Mouse (Mus musculus): Measurements from ENCODE around the gene Pde10a. TPM values are rescaled to one million over a fixed set of nuclear protein-coding genes. Genes with fewer than 3 reads are reported as not detected.

Pde10a gene
- total and polyA plus RNA-seq, 3 experiments = 0.04 to 0.41 (median 0.21) TPM

- no peaks in the 10 kb centered on the region for H3K36me3 ChIP-seq (replicated peaks in 1 of 2; ENCODE audit: control insufficient read depth in 1 of 2, insufficient read depth in 1 of 2, low read length in 1 of 2)
- no peak overlapping the region for H3K4me3 ChIP-seq (replicated peaks in 1 of 3; ENCODE audit: low read depth in 2 of 3, low read length in 2 of 3, poor library complexity in 1 of 3)
- TF ChIP-seq NRF1 (IDR thresholded peaks at IDR 0.05; ENCODE audit: low read depth, low read length) = no peak
- TF ChIP-seq JUND (conservative IDR thresholded peaks at IDR 0.05; ENCODE audit: low read depth, low read length) = no peak
- no peak for TF ChIP-seq HCFC1 (IDR thresholded peaks at IDR 0.05; ENCODE audit: low read depth, low read length)
- no peak for TF ChIP-seq NELFE (IDR thresholded peaks at IDR 0.05; ENCODE audit: low read depth, low read length)
- no peak for TF ChIP-seq ZKSCAN1 (IDR thresholded peaks at IDR 0.05; ENCODE audit: borderline replicate concordance, low read depth, low read length)
- no peak for TF ChIP-seq ELF1 (IDR thresholded peaks at IDR 0.05; ENCODE audit: low read depth, low read length)
- H3K9ac ChIP-seq (ENCODE audit: insufficient read depth, low read depth) = no peak overlapping the region
- H3K27ac ChIP-seq (ENCODE audit: insufficient read depth, low read depth) = no peak overlapping the region
- in situ Hi-C loops (cut with MboI; ENCODE audit: low pct_ligation_motif_present, low pct_unique_long_range_greater_than_20kb, low sequenced_read_pairs) = no loop called here
- no peaks in the 10 kb centered on the region for H3K27me3 ChIP-seq (replicated peaks)
- dilution Hi-C loops (cut with MboI; ENCODE audit: extremely low pct_ligation_motif_present, extremely low pct_unique_long_range_greater_than_20kb, low sequenced_read_pairs) = no loop called here
- H3K4me1 ChIP-seq (ENCODE audit: control insufficient read depth in 1 of 2, insufficient read depth in 2 of 2) = peaks cover 6 to 25% of the 10 kb centered on the region in 2 experiments
- no peaks in the 10 kb centered on the region for H3K79me2 ChIP-seq (replicated peaks; ENCODE audit: control insufficient read depth, extremely low read depth, insufficient read depth, poor library complexity, severe bottlenecking)
- no peak for DNase-seq (ENCODE audit: extremely low read depth)
- H3K9me3 ChIP-seq (replicated peaks; ENCODE audit: low read length) = no peaks in the 10 kb centered on the region
- H3K4me2 ChIP-seq (ENCODE audit: insufficient read depth, low read depth, poor library complexity, severe bottlenecking) = no peak overlapping the region
Measured at GRCm38 (mm10) chr17:8775571-8776161, 250.5 kb downstream of the Pde10a start.

GRCm38 (mm10) chr17:8777710-8778109 lies 252.5 kb downstream of the Pde10a start:
- in situ Hi-C loops (cut with MboI; ENCODE audit: low pct_ligation_motif_present, low pct_unique_long_range_greater_than_20kb, low sequenced_read_pairs) = no loop called here
- no peaks in the 10 kb centered on the region for H3K27me3 ChIP-seq (replicated peaks)
- H3K36me3 ChIP-seq (replicated peaks in 1 of 2; ENCODE audit: control insufficient read depth in 1 of 2, insufficient read depth in 1 of 2, low read length in 1 of 2) = no peaks in the 10 kb centered on the region
- no peak overlapping the region for H3K4me3 ChIP-seq (replicated peaks in 1 of 3; ENCODE audit: low read depth in 2 of 3, low read length in 2 of 3, poor library complexity in 1 of 3)
- H3K79me2 ChIP-seq (replicated peaks; ENCODE audit: control insufficient read depth, extremely low read depth, insufficient read depth, poor library complexity, severe bottlenecking) = no peaks in the 10 kb centered on the region
- dilution Hi-C loops (cut with MboI; ENCODE audit: extremely low pct_ligation_motif_present, extremely low pct_unique_long_range_greater_than_20kb, low sequenced_read_pairs) = no loop called here
- TF ChIP-seq TBP (conservative IDR thresholded peaks at IDR 0.05; ENCODE audit: low read depth, low read length) (no peak), USF1 (IDR thresholded peaks at IDR 0.05; ENCODE audit: low read depth, low read length) (no peak), MEF2A (IDR thresholded peaks at IDR 0.05; ENCODE audit: borderline replicate concordance, low read depth, low read length) (no peak), NRF1 (IDR thresholded peaks at IDR 0.05; ENCODE audit: low read depth, low read length) (no peak), KAT2A (IDR thresholded peaks at IDR 0.05; ENCODE audit: insufficient replicate concordance, low read length) (no peak), ZKSCAN1 (IDR thresholded peaks at IDR 0.05; ENCODE audit: borderline replicate concordance, low read depth, low read length) (no peak), E2F4 (IDR thresholded peaks at IDR 0.05; ENCODE audit: insufficient replicate concordance, low read depth, low read length) (no peak), ETS1 (conservative IDR thresholded peaks at IDR 0.05; ENCODE audit: low read depth, low read length) (no peak)
- H3K27ac ChIP-seq (ENCODE audit: insufficient read depth, low read depth) = no peak overlapping the region
- no peak for DNase-seq (ENCODE audit: extremely low read depth)
- no peak overlapping the region for H3K9ac ChIP-seq (ENCODE audit: insufficient read depth, low read depth)
- peaks cover 6 to 25% of the 10 kb centered on the region in 2 experiments for H3K4me1 ChIP-seq (ENCODE audit: control insufficient read depth in 1 of 2, insufficient read depth in 2 of 2)
- H3K4me2 ChIP-seq (ENCODE audit: insufficient read depth, low read depth, poor library complexity, severe bottlenecking) = no peak overlapping the region
- H3K9me3 ChIP-seq (replicated peaks; ENCODE audit: low read length) = no peaks in the 10 kb centered on the region

DNA sequence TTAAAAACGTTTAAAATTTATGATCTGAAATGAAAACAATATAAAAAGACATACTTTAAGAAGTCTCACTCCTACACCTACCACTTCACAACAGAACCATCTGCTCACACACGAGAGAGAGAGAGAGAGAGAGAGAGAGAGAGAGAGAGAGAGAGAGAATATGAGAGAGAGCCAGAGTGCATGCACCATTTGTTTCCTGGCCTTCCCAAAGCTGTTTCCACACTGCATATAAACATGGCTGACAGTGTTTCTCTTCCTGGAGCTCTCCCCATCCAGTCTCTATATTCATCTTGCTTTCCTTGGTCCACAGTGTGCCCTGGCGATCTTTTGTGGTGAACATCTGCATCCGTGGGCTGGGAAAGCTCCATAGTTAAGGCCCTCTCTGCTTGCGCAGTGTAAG lies 253.7 kb downstream of the Pde10a start:
- Histone ChIP-seq H3K4me1 (ENCODE audit: control insufficient read depth in 1 of 2, insufficient read depth in 2 of 2) (peaks cover 6 to 18% of the 10 kb centered on the region in 2 experiments), H3K4me3 (replicated peaks in 1 of 3; ENCODE audit: low read depth in 2 of 3, low read length in 2 of 3, poor library complexity in 1 of 3) (no peak overlapping the region), H3K79me2 (replicated peaks; ENCODE audit: control insufficient read depth, extremely low read depth, insufficient read depth, poor library complexity, severe bottlenecking) (no peaks in the 10 kb centered on the region), H3K36me3 (replicated peaks in 1 of 2; ENCODE audit: control insufficient read depth in 1 of 2, insufficient read depth in 1 of 2, low read length in 1 of 2) (no peaks in the 10 kb centered on the region), H3K27me3 (replicated peaks) (no peaks in the 10 kb centered on the region), H3K4me2 (ENCODE audit: insufficient read depth, low read depth, poor library complexity, severe bottlenecking) (no peak overlapping the region), H3K27ac (ENCODE audit: insufficient read depth, low read depth) (no peak overlapping the region), H3K9me3 (replicated peaks; ENCODE audit: low read length) (no peaks in the 10 kb centered on the region), H3K9ac (ENCODE audit: insufficient read depth, low read depth) (no peak overlapping the region)
- no peak for DNase-seq (ENCODE audit: extremely low read depth)
- TF ChIP-seq TCF12 (IDR thresholded peaks at IDR 0.05; ENCODE audit: low read depth, low read length) = no peak
- TF ChIP-seq ZMIZ1 (IDR thresholded peaks at IDR 0.05; ENCODE audit: low read depth, low read length) = no peak
- TF ChIP-seq PAX5 (IDR thresholded peaks at IDR 0.05; ENCODE audit: low read length) = no peak
- TF ChIP-seq RCOR1 (conservative IDR thresholded peaks at IDR 0.05; ENCODE audit: low read depth, low read length) = no peak
- TF ChIP-seq SIN3A (IDR thresholded peaks at IDR 0.05; ENCODE audit: low read length) = no peak
- TF ChIP-seq E2F4 (IDR thresholded peaks at IDR 0.05; ENCODE audit: insufficient replicate concordance, low read depth, low read length) = no peak
- no peak for TF ChIP-seq EP300 (IDR thresholded peaks at IDR 0.05; ENCODE audit: low read length)
- TF ChIP-seq CHD1 (IDR thresholded peaks at IDR 0.05; ENCODE audit: low read depth, low read length) = no peak
- TF ChIP-seq MAFK (IDR thresholded peaks at IDR 0.05; ENCODE audit: insufficient replicate concordance, low read length) = no peak
- no peak for TF ChIP-seq MYC (IDR thresholded peaks at IDR 0.05; ENCODE audit: low read depth, low read length)
- TF ChIP-seq MAX (IDR thresholded peaks at IDR 0.05; ENCODE audit: low read length) = no peak
- TF ChIP-seq NRF1 (IDR thresholded peaks at IDR 0.05; ENCODE audit: low read depth, low read length) = no peak
- no peak for TF ChIP-seq MAZ (IDR thresholded peaks at IDR 0.05; ENCODE audit: low read depth, low read length)
- TF ChIP-seq JUND (conservative IDR thresholded peaks at IDR 0.05; ENCODE audit: low read depth, low read length) = no peak
- no peak for TF ChIP-seq BHLHE40 (IDR thresholded peaks at IDR 0.05; ENCODE audit: low read depth, low read length)
- dilution Hi-C loops (cut with MboI; ENCODE audit: extremely low pct_ligation_motif_present, extremely low pct_unique_long_range_greater_than_20kb, low sequenced_read_pairs) = no loop called here
- in situ Hi-C loops (cut with MboI; ENCODE audit: low pct_ligation_motif_present, low pct_unique_long_range_greater_than_20kb, low sequenced_read_pairs) = no loop called here

Data from CH12.LX (cell line).